Mouse (Mus musculus) limb, embryonic 14.5 days (tissue): Measurements from ENCODE around the gene Myoz1. TPM values are rescaled to one million over a fixed set of nuclear protein-coding genes. Genes with fewer than 3 reads are reported as not detected.
A peak's percentile ranks its signal among the peaks of the same experiment; 100 is the strongest.

Experiments used
- ATAC-seq: fragments of 200-750 bp; cut with Nextera tagmentation; 2 replicates; pipeline ENCODE4 v1.8.0; 2017; ENCODE audit warnings: low read depth, moderate number of reproducible peaks, moderate TSS enrichment; ENCODE audit not compliant: low FRiP score
- DNase-seq: peaks from one replicate; pipeline ENCODE4 v3.0.0-alpha.2; 2015; ENCODE audit warnings: low spot score
- H3K27ac ChIP-seq: fragments of 300-500 bp; sonication (generic); replicated peaks from 2 replicates; pipeline ENCODE4 v1.5.1; 2014; ENCODE audit warnings: low read depth, mild to moderate bottlenecking, low read length, moderate library complexity, mixed read lengths
- H3K27me3 ChIP-seq: fragments of 300-500 bp; sonication (generic); 2 replicates; pipeline ENCODE4 v1.6.1; 2014; ENCODE audit warnings: low read length, mixed read lengths; ENCODE audit not compliant: control insufficient read depth, insufficient read depth
- H3K36me3 ChIP-seq: fragments of 300-500 bp; sonication (generic); 2 replicates; pipeline ENCODE4 v1.6.1; 2014; ENCODE audit warnings: mild to moderate bottlenecking, low read length, moderate library complexity, mixed read lengths; ENCODE audit not compliant: control insufficient read depth, insufficient read depth
- H3K4me1 ChIP-seq: fragments of 300-500 bp; sonication (generic); 2 replicates; pipeline ENCODE4 v1.6.1; 2014; ENCODE audit warnings: antibody characterized with exemption, low read length, mixed read lengths; ENCODE audit not compliant: control insufficient read depth, insufficient read depth
- H3K4me2 ChIP-seq: fragments of 300-500 bp; sonication (generic); replicated peaks from 2 replicates; pipeline ENCODE4 v1.6.1; 2014; ENCODE audit warnings: low read depth, mild to moderate bottlenecking, low read length, moderate library complexity; ENCODE audit not compliant: severe bottlenecking
- H3K4me3 ChIP-seq: fragments of 300-500 bp; sonication (generic); replicated peaks from 2 replicates; pipeline ENCODE4 v1.5.1; 2014; ENCODE audit warnings: low read length
- H3K9ac ChIP-seq: fragments of 300-500 bp; sonication (generic); 2 replicates; pipeline ENCODE4 v1.6.1; 2014; ENCODE audit warnings: mild to moderate bottlenecking, low read depth, low read length, moderate library complexity; ENCODE audit not compliant: severe bottlenecking
- H3K9me3 ChIP-seq: fragments of 300-500 bp; sonication (generic); 2 replicates; pipeline ENCODE4 v1.6.1; 2016; ENCODE audit warnings: low read length; ENCODE audit not compliant: control insufficient read depth
- POLR2A ChIP-seq: fragments of 200-500 bp; IDR thresholded peaks from 2 replicates; pipeline ENCODE4 v1.8.0; 2012; ENCODE audit warnings: inconsistent platforms, mild to moderate bottlenecking, moderate library complexity, borderline replicate concordance; ENCODE audit not compliant: insufficient read depth, insufficient read length; ENCODE audit errors: extremely low read depth
- WGBS: fragments of 180-500 bp; shearing (Covaris S2); extraction: QIAGEN DNeasy Blood & Tissue Kit; methylation state at CpG from one replicate; pipeline ENCODE4 v1.1.7; 2014; 5-methylcytosine and 5-hydroxymethylcytosine counted together
- microRNA-seq: library from miRNA; unstranded; fragments of <30 nt; microRNA quantifications from one replicate; pipeline ENCODE4, GENCODE M21; 2016
- polyA plus RNA-seq, 2 experiments: library from polyadenylated mRNA; depleted of rRNA in 1 of 2; stranded (reverse) in 1 of 2; unstranded in 1 of 2; fragments of >200 nt; fragmentation: Nextera tagmentation in 1 of 2; extraction: Ambion mirVana in 1 of 2; gene quantifications; 2 replicates each; pipeline versions ENCODE4 v1.2.1 to v1.2.3; 2012 to 2014

The Myoz1 gene
- polyA plus RNA-seq, 2 experiments: 8.5 to 9.7 TPM

DNA sequence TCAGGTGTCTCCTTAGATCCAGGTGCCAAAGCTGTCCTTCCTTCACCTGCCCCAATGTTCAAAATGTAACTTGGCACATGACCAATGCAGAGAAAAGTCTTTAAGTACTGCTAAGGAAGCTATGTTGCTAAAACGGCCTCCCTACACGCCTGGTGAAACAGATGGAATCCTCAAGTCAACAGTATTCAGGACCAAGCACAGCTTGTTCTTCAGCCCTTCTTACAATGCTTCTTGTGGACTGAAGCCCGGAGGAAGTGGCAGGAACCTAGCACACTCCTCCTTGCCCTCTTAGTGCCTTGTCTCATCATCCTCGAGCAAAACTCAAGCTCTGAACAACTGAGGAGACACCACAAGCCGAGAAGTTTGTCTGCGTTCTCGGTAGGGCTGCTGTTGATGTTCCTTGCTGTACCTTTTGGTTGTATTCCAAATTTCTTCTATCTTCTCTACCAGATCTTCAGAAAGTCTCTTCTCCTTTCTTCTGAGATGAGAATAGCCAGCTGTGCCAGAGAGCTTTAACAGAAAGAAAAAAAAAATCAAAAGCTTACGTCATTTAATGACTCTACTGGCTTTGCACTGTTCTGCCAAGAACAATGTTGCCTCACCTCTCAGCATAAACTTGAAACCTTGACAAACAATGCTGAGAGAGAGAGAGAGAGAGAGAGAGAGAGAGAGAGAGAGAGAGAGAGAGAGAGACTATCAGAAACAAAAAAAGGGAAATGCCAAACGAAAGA lies 48.8 kb downstream of the Myoz1 start:
- Histone ChIP-seq H3K9ac (no peak overlapping the region), H3K27ac (no peak overlapping the region), H3K9me3 (no peaks in the 10 kb centered on the region), H3K4me2 (no peak overlapping the region), H3K4me1 (no peaks in the 10 kb centered on the region), H3K27me3 (no peaks in the 10 kb centered on the region), H3K4me3 (no peak overlapping the region), H3K36me3 (peaks cover 2% of the 10 kb centered on the region; the same call in 1 of the 2 replicates)
- DNase-seq: peak; percentile 58
- no peak for ATAC-seq
- WGBS: 82% methylated on average over 9 of the region's 9 CpGs
- TF ChIP-seq POLR2A: no peak

DNA sequence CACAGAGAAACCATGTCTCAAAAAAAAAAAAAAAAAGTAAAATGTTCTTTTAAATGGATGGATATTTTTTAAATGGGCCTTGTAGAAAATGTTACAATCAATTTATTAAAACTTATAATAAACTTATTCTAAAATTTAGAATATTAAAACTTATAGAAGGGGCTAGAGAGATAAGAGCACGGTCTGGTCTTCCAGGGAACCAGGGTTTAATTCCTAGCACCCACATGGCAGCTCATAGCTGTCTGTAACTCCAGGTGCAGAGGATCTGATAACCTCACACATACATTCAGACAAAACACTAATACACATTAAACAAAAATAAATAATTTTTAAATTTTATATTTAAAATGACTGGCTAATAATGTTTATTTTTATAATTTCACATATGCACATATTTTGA lies 55.1 kb downstream of the Myoz1 start:
- WGBS: 98% methylated on average over 1 of the region's 1 CpGs
- DNase-seq (no peak), ATAC-seq (no peak)
- Histone ChIP-seq H3K27me3 (no peaks in the 10 kb centered on the region), H3K4me2 (no peak overlapping the region), H3K9ac (no peak overlapping the region), H3K36me3 (0 out of 2 replicates have a peak, but pooled peaks cover 2% of the 10 kb centered on the region), H3K4me3 (no peak overlapping the region), H3K27ac (no peak overlapping the region), H3K9me3 (no peaks in the 10 kb centered on the region), H3K4me1 (no peaks in the 10 kb centered on the region)
- TF ChIP-seq POLR2A: no peak

DNA sequence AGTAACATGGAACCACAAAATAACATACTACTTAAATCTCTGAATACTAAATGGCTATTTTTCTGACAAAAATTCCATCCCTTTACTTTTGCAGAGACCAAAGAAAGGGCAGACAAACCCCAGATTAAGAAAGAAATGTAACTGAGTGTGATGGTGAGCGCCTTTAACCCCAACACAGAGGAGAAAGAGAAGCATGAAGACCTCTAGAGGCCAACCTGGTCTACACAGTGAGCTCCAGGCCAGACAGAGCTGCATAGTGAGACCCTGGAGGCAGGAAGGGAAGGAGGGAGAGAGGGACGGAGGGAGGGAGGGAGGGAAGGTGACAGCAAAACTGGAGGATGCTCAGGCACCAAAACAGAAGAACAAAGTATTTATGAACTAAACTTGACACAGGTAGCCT lies 56.1 kb downstream of the Myoz1 start:
- no peaks in the 10 kb centered on the region for H3K27me3 ChIP-seq
- 73% methylated on average over 2 of the region's 2 CpGs for WGBS
- no peak overlapping the region for H3K27ac ChIP-seq
- H3K4me3 ChIP-seq: no peak overlapping the region
- TF ChIP-seq POLR2A: no peak
- DNase-seq: no peak
- ATAC-seq: no peak
- no peaks in the 10 kb centered on the region for H3K36me3 ChIP-seq
- no peak overlapping the region for H3K9ac ChIP-seq
- no peaks in the 10 kb centered on the region for H3K9me3 ChIP-seq
- no peaks in the 10 kb centered on the region for H3K4me1 ChIP-seq
- H3K4me2 ChIP-seq: no peak overlapping the region

DNA sequence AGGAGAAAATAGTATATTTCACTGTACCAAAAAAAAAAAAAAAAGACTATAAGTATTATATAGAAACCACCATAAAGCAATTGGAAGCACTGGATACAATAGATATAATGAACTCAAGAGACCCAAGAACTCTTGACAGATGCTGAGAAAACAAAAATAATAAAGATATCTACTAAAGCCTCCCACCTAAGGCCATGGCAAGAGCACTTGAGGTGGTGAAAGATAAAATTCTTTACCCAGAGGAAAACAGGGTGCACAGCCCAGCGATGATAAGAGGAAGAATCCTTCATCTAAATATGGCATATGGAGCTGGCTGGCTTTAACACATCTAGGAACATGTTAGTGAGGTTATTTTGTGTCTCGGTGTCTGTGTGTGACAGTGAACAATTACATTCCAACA lies 56.8 kb downstream of the Myoz1 start:
- no peak for TF ChIP-seq POLR2A
- Histone ChIP-seq H3K9me3 (no peaks in the 10 kb centered on the region), H3K4me1 (no peaks in the 10 kb centered on the region), H3K27ac (no peak overlapping the region), H3K9ac (no peak overlapping the region), H3K4me3 (no peak overlapping the region), H3K4me2 (no peak overlapping the region), H3K36me3 (no peaks in the 10 kb centered on the region), H3K27me3 (no peaks in the 10 kb centered on the region)
- ATAC-seq (no peak), DNase-seq (no peak)
- 93% methylated on average over 2 of the region's 2 CpGs for WGBS

Small RNAs within 50 kb of the gene (microRNA-seq; reads per million reads assigned to microRNA genes)
- not detected for gene Mir6946

Other genes with a start within 250 kb of the Myoz1 start
- gene Cfap70, start 204.3 kb downstream of the Myoz1 start, polyA plus RNA-seq (2012; rRNA removed): 0.18 and 0.30 TPM in 2 replicates
- gene Cfap70, start 204.3 kb downstream of the Myoz1 start, polyA plus RNA-seq (2014; fragmentation: Nextera tagmentation; extraction: Ambion mirVana): 0.15 and 0.76 TPM in 2 replicates
- 50.5 and 52.8 TPM in 2 replicates for gene Anxa7, start 176.4 kb downstream of the Myoz1 start, polyA plus RNA-seq (2012; rRNA removed)
- gene Anxa7, start 176.4 kb downstream of the Myoz1 start, polyA plus RNA-seq (2014; fragmentation: Nextera tagmentation; extraction: Ambion mirVana): 45.5 and 46.5 TPM in 2 replicates
- 5.6 and 6.3 TPM in 2 replicates for gene Mss51, start 159.6 kb downstream of the Myoz1 start, polyA plus RNA-seq (2012; rRNA removed)
- 1.5 and 1.8 TPM in 2 replicates for gene Mss51, start 159.6 kb downstream of the Myoz1 start, polyA plus RNA-seq (2014; fragmentation: Nextera tagmentation; extraction: Ambion mirVana)
- 82.6 and 88.4 TPM in 2 replicates for gene Ppp3cb, start 110.0 kb downstream of the Myoz1 start, polyA plus RNA-seq (2012; rRNA removed)
- 67.1 and 69.9 TPM in 2 replicates for gene Ppp3cb, start 110.0 kb downstream of the Myoz1 start, polyA plus RNA-seq (2014; fragmentation: Nextera tagmentation; extraction: Ambion mirVana)
- 16.3 and 17.3 TPM in 2 replicates for gene Usp54, start 15.5 kb downstream of the Myoz1 start, polyA plus RNA-seq (2012; rRNA removed)
- 9.6 and 11.0 TPM in 2 replicates for gene Usp54, start 15.5 kb downstream of the Myoz1 start, polyA plus RNA-seq (2014; fragmentation: Nextera tagmentation; extraction: Ambion mirVana)
- 25.4 and 27.1 TPM in 2 replicates for gene Synpo2l, start 11.8 kb upstream of the Myoz1 start, polyA plus RNA-seq (2012; rRNA removed)
- 25.2 and 31.5 TPM in 2 replicates for gene Synpo2l, start 11.8 kb upstream of the Myoz1 start, polyA plus RNA-seq (2014; fragmentation: Nextera tagmentation; extraction: Ambion mirVana)
- 149 and 207 TPM in 2 replicates for gene Sec24c, start 17.8 kb upstream of the Myoz1 start, polyA plus RNA-seq (2012; rRNA removed)
- gene Sec24c, start 17.8 kb upstream of the Myoz1 start, polyA plus RNA-seq (2014; fragmentation: Nextera tagmentation; extraction: Ambion mirVana): 77.2 and 84.0 TPM in 2 replicates
- 22.6 and 26.7 TPM in 2 replicates for gene Fut11, start 38.4 kb upstream of the Myoz1 start, polyA plus RNA-seq (2012; rRNA removed)
- 26.9 and 29.2 TPM in 2 replicates for gene Fut11, start 38.4 kb upstream of the Myoz1 start, polyA plus RNA-seq (2014; fragmentation: Nextera tagmentation; extraction: Ambion mirVana)
- 62.8 and 131 TPM in 2 replicates for gene Chchd1, start 46.5 kb upstream of the Myoz1 start, polyA plus RNA-seq (2012; rRNA removed)
- 187 and 202 TPM in 2 replicates for gene Chchd1, start 46.5 kb upstream of the Myoz1 start, polyA plus RNA-seq (2014; fragmentation: Nextera tagmentation; extraction: Ambion mirVana)
- gene Zswim8, start 51.0 kb upstream of the Myoz1 start, polyA plus RNA-seq (2012; rRNA removed): 195 and 272 TPM in 2 replicates
- gene Zswim8, start 51.0 kb upstream of the Myoz1 start, polyA plus RNA-seq (2014; fragmentation: Nextera tagmentation; extraction: Ambion mirVana): 38.9 and 43.7 TPM in 2 replicates
- gene Ndst2, start 78.0 kb upstream of the Myoz1 start, polyA plus RNA-seq (2012; rRNA removed): 65.9 and 74.0 TPM in 2 replicates
- gene Ndst2, start 78.0 kb upstream of the Myoz1 start, polyA plus RNA-seq (2014; fragmentation: Nextera tagmentation; extraction: Ambion mirVana): 36.5 and 41.4 TPM in 2 replicates
- gene Camk2g, start 137.5 kb upstream of the Myoz1 start, polyA plus RNA-seq (2012; rRNA removed): 58.2 and 58.4 TPM in 2 replicates
- 58.0 and 60.5 TPM in 2 replicates for gene Camk2g, start 137.5 kb upstream of the Myoz1 start, polyA plus RNA-seq (2014; fragmentation: Nextera tagmentation; extraction: Ambion mirVana)
- gene Plau, start 180.1 kb upstream of the Myoz1 start, polyA plus RNA-seq (2012; rRNA removed): 8.3 and 9.1 TPM in 2 replicates
- 3.1 and 3.4 TPM in 2 replicates for gene Plau, start 180.1 kb upstream of the Myoz1 start, polyA plus RNA-seq (2014; fragmentation: Nextera tagmentation; extraction: Ambion mirVana)